Mouse (Mus musculus) inflammation-experienced regulatory T-cells, adult 6 months (primary cell): ENCODE results near the gene Nudt14. TPM values are rescaled to one million over a fixed set of nuclear protein-coding genes. Genes with fewer than 3 reads are reported as not detected.

Experiments used
- ATAC-seq: one replicate; pipeline ENCODE4 v1.8.0; 2017
- polyA plus RNA-seq, 3 experiments: library from polyadenylated mRNA; unstranded; fragments of 100-300 nt; shearing (Covaris generic); gene quantifications; one replicate each; pipeline ENCODE4 v1.2.1; 2017

Nudt14 gene
- polyA plus RNA-seq, 3 experiments from 2014 or later: 33.0 to 42.6 (median 40.7) TPM

DNA sequence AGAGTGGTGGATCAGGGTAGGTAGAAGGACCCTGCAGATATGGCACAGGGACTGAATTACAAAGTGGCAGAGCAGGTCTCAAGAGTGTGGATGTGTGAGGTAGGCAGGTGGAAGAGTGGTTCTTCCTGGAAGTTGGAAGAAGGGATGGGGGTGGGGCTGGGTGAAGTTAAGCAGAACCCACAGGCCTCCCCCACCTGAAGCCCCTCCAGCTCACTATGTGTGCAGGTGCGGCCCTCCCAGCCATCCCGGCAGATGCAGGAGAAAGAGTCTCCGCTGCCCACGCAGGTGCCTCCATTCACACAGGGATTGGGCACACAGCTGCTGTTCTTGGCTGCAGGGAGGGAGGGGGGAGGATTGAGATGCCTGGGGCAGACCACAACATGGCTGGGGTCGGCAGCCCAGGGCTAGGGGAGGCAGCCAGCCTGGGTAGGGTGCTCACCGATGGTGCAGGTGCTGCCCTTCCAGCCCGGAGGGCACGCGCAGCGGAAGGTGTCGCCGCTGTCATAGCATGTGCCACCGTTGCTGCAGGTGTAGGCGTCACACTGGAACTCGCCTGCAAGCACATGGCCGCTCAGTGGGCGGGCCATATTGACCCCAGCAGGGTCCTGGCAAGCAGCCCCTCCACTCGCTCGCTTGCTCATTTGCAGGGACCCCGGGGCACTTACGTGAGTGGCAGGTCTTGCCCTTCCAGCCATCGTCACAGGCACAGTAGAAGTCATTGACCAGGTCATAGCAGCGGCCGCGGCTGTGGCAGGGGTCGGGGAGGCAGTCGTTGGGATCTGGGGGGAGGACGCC lies 28.8 kb downstream of the Nudt14 start:
- no peak for ATAC-seq

DNA sequence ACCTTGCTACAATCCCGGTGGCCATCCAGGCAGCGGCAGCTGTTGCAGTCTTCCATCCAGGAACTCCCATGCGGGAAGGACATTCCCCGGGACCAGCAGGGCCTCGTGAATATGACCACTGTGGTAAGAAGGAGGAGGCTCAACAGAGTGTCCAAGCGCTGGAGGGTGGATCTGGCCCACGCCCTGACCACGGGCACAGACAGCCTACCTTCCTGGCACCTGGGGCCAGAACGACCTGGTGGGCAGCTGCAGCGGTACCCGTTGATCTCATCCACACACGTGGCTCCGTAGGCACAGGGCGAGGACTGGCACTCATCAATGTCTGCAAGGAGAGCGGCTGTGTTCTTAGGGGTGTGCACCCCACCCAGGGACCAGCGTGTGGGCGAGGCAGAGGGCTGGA lies 30.2 kb downstream of the Nudt14 start:
- ATAC-seq: no peak

DNA sequence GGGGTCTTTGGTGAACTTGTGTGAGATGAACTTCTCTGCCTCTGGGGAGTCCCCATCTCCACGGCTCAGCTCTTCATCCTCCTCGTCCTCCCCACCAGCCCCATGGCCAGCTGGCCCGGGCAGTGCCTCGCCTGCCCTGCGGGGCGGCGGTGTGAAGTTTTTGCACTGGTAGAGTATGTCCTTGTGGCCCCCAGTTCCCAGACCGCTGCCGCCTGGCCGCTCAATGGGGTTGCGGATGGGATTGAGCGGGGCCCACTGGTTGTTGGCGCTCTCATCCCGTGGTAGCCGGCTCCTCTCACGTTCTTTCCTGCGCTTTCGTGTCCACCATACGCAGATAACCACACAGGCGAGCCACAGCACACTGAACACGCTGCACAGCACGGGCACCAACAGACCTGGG lies 32.9 kb downstream of the Nudt14 start:
- ATAC-seq: no peak

DNA sequence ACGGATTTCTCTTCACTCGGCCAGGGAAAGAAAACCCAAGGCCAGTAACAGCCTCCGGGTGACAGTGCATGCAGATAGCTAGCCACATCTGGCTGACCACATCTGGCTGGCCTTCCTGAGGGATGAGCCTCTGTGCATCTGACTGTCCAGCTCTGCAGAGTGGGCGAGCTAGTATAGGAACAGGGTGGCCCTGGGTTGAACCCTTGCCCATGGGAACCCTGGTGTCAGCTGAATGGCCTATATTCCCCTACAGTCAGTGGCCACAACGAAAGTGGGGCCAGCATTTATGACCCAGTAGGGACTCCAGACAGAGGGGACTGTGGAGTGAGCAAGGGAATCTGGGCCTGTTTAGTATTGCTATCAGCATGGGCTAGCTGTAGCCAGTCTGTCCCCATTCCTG lies 36.9 kb downstream of the Nudt14 start:
- no peak for ATAC-seq

DNA sequence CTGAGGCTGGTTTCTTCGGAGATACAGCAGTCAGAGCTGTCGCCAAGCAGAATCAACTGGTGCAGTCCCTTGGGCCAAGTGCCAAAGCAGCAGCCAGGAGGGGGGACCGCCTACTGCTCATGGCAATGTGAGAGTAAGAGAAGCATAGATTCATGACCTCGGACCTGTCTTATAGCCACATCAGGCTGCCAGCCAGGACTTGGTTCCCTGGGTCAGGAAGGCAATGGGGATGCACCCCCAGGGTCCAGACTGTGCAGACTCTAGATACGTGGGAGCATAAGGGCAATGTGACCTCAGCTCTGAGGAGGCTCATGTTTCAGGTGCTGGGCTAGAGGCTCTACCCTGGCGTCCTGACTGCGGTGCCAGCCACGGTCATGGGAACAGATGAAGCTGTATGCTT lies 38.0 kb downstream of the Nudt14 start:
- ATAC-seq: no peak

DNA sequence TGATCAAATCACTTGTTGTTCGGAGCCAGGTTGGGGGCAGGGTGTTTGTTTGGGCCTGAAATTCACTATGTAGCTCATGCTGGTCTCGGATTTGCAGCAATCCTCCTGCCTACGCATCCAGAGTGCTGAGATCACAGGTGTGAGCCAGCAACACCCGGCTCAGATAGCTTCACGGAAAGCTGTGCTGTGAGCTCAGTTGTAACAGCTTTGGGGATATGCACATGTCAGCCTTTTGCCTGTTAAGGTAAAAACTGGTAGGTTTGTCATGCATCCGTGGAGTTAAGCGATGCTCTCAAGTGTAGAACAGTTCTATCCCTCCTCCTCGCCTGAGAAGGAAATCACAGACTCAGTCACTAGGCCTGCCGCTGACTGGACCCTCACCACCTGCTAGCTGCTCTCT lies 41.3 kb downstream of the Nudt14 start:
- no peak for ATAC-seq

DNA sequence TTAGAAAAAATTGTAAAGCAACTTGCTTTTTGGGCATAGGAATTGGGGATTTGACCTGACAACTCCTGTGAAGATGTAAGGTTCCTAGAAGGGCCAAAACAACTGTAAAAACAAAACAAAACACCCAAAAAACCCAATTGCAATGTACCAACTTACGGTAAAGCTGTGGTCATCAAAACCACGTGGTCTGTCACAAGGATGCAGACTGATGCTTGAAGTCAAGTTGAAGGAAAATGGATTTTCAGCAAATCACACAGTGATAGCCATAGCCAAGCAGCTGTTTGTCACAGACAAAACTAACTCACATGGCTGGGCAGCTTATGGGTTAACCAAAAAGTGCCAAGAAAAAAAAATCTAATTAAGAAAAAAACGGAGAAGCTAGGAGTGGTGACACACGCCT lies 43.0 kb downstream of the Nudt14 start:
- ATAC-seq: no peak

DNA sequence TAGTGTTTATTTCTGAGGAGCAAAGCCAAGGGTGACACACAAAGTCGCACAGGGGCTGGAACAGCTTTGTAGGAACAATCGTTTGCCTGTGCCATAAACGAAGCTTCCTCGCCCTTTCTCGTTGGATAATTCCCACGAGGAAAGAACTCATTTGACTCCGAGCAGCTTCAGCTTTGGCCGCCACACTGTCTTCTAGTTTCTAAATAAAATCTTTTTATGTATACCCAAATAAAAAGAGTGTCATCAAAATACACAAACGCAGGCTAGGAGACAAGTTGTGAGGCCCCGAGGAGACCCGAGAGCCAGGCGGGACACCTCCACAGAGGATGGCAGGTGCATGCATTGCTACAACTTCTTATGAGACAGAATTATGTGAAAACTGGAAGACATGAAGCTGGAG lies 43.6 kb downstream of the Nudt14 start:
- ATAC-seq: no peak

DNA sequence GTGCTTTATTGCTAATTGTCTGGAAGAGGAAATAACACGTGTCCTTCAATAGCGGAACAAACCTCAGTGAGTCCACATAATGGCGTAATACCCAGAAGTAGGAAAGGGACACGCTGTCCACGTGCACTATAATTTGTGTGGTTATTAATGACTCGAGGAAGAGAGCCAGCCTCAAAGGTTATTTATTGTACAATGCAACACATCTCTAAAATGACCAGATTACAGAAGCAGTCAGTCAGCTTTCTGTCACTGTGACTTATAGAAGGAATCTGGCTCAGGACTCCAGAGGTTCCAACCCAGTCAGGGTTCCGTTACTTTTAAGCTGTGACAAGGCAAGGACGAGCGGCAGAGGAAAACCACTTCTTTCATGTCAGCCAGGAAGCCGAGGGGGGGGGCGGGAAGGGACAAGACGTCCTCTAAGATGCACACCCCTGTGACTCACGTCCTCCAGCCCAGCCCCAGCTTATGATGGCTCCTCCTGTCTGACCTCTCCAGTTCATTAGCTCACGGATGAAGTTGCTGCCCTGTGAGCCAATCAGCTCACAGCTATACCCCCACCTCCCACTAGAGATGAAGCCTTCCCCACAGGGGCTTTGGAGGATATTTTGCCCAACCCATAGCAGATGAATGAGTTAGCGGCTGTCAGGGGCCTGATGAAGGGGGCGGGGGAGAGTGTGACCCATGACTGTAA lies 44.3 kb downstream of the Nudt14 start:
- no peak for ATAC-seq

DNA sequence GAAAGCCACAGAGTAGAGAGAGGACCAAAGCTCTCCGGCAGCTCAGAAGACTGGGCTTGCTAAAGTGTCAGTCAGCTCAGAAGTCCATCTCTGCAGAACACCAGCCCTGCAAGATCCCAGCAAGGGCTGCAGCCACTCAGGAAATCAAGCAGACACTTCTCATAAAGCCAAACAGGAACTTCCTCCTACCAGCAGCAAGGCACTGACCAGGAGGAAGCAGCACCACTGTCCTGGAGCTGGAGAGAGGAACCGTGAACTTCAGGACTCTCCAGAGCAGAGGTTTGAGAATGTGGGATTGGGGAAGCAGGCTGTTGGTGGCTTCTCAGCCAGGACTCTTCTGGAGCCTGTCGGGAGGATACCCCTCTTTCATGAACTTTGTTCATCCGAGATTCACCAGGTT lies 47.0 kb downstream of the Nudt14 start:
- no peak for ATAC-seq

DNA sequence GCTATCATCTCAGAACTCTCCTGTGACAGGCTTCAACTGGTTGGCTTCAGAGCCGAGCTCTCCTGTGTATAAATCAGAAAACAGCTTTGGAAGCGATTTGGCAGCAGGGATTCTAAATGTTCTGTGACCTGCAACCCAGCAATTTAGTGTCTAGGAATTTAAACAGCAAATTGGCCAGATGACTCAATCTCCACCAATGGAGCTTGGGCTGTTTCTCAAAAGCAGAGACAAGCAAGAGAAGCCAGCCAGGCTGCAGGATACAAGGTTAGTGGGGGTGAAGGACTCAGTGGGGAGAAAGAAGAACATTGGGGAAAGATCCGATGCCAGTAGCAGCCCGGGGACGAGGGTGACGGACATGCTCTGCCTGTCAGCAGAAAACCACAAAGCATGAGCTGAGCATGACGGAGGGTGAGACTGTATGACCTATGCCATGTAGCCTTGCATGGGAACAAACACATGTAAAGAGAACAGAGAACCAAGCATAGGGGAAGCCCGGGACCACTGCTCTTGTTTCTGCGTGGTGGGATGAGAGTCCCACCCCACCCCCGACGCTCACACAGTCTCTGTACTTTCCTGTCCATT lies 47.5 kb downstream of the Nudt14 start:
- no peak for ATAC-seq

DNA sequence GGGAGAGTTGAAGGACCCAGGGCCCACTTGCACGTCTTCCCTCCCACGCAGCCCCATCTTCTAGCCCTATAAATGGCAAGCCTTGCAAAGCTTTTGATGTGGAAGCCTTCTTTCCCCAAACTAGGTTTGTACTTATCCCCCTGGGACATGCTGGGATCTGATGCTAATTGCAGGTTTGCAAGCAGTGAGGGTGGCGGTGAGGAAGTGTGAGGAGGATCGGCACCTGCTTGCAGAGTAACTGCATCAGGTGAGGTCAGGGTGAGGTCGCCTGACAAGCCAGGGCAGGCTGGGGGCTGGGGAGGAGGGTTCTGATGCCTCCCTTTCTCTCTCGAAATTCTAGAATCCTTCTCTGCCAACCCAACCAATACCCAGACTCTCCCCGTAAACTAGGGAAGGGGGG lies 56.5 kb downstream of the Nudt14 start:
- ATAC-seq: no peak

Other genes with a start within 250 kb of the Nudt14 start
- gene Cep170b, start 221.7 kb downstream of the Nudt14 start, polyA plus RNA-seq: 1 to 10 TPM; 2.4 to 5.1 (median 4.1) TPM
- 1 to 10 TPM in 2 of 3 experiments, not detected in 1; 1.6 to 6.0 TPM for gene Pld4, start 181.5 kb downstream of the Nudt14 start, polyA plus RNA-seq
- gene Ahnak2, start 139.5 kb downstream of the Nudt14 start, polyA plus RNA-seq: not detected
- gene Clba1, start 133.2 kb downstream of the Nudt14 start, polyA plus RNA-seq: under 1 TPM in 2 of 3 experiments, not detected in 1; 0.33 to 0.50 TPM
- gene Cdca4, start 112.7 kb downstream of the Nudt14 start, polyA plus RNA-seq: 10 to 100 TPM; 67.6 to 86.3 (median 83.9) TPM
- gene Gpr132, start 73.9 kb downstream of the Nudt14 start, polyA plus RNA-seq: 10 to 100 TPM; 71.4 to 79.0 (median 77.8) TPM
- under 1 TPM; 0.39 to 0.59 (median 0.50) TPM for gene Jag2, start 12.3 kb downstream of the Nudt14 start, polyA plus RNA-seq
- gene Btbd6, start 34.4 kb upstream of the Nudt14 start, polyA plus RNA-seq: 1 to 10 TPM; 7.2 to 8.8 (median 7.3) TPM
- gene Brf1, start 58.6 kb upstream of the Nudt14 start, polyA plus RNA-seq: 10 to 100 TPM; 20.2 to 32.0 (median 30.5) TPM
- 1 to 10 TPM; 5.0 to 8.6 (median 6.8) TPM for gene Pacs2, start 72.4 kb upstream of the Nudt14 start, polyA plus RNA-seq
- gene Tex22, start 132.4 kb upstream of the Nudt14 start, polyA plus RNA-seq: under 1 TPM in 1 of 3 experiments, not detected in 2; 0.30 TPM
- gene Mta1, start 156.2 kb upstream of the Nudt14 start, polyA plus RNA-seq: 10 to 100 TPM; 12.1 to 15.0 (median 13.8) TPM
- gene Crip2, start 198.1 kb upstream of the Nudt14 start, polyA plus RNA-seq: 10 to 100 TPM in 1 of 3 experiments, 1 to 10 TPM in 2; 4.9 to 10.4 (median 6.0) TPM
- gene Crip1, start 204.2 kb upstream of the Nudt14 start, polyA plus RNA-seq: 1,000 to 10,000 TPM in 1 of 3 experiments, 100 to 1,000 TPM in 2; 839 to 2,286 (median 900) TPM
- 10 to 100 TPM in 1 of 3 experiments, 1 to 10 TPM in 1, under 1 TPM in 1; 0.90 to 12.3 (median 3.1) TPM for gene Tedc1, start 214.3 kb upstream of the Nudt14 start, polyA plus RNA-seq
- gene Tmem121, start 243.8 kb upstream of the Nudt14 start, polyA plus RNA-seq: under 1 TPM in 1 of 3 experiments, not detected in 2; 0.23 TPM